Mouse (Mus musculus) forebrain, embryonic 13.5 days (tissue): ENCODE results near the gene Osgep. TPM values are rescaled to one million over a fixed set of nuclear protein-coding genes. Genes with fewer than 3 reads are reported as not detected.
A peak's percentile ranks its signal among the peaks of the same experiment; 100 is the strongest.
"Not testable (repeated sequence)": the region's sequence is repeated elsewhere in the genome, so short reads cannot be mapped to it uniquely, and the experiment has no call there.

ENCODE experiments used
- ATAC-seq: fragments of 200-750 bp; cut with Nextera tagmentation; 2 replicates; pipeline ENCODE4 v1.8.0; 2017
- H3K27ac ChIP-seq: fragments of 300-500 bp; sonication (generic); 2 replicates; pipeline ENCODE4 v1.5.1; 2015; ENCODE audit warnings: inconsistent platforms, mild to moderate bottlenecking, moderate library complexity
- H3K27me3 ChIP-seq: fragments of 300-500 bp; sonication (generic); 2 replicates; pipeline ENCODE4 v1.6.1; 2015; ENCODE audit warnings: mild to moderate bottlenecking, inconsistent platforms
- H3K36me3 ChIP-seq: fragments of 300-500 bp; sonication (generic); 2 replicates; pipeline ENCODE4 v1.6.1; 2015; ENCODE audit warnings: mild to moderate bottlenecking, inconsistent platforms; ENCODE audit not compliant: poor library complexity, severe bottlenecking
- H3K4me1 ChIP-seq: fragments of 300-500 bp; sonication (generic); 2 replicates; pipeline ENCODE4 v1.6.1; 2015; ENCODE audit warnings: inconsistent platforms
- H3K4me2 ChIP-seq: fragments of 300-500 bp; sonication (generic); 2 replicates; pipeline ENCODE4 v1.6.1; 2015; ENCODE audit warnings: inconsistent platforms, mild to moderate bottlenecking, moderate library complexity
- H3K4me3 ChIP-seq: fragments of 300-500 bp; sonication (generic); 2 replicates; pipeline ENCODE4 v1.5.1; 2015; ENCODE audit warnings: mild to moderate bottlenecking, inconsistent platforms
- H3K9ac ChIP-seq: fragments of 300-500 bp; sonication (generic); 2 replicates; pipeline ENCODE4 v1.6.1; 2015; ENCODE audit warnings: mild to moderate bottlenecking, inconsistent platforms
- H3K9me3 ChIP-seq: fragments of 300-500 bp; sonication (generic); replicated peaks from 2 replicates; pipeline ENCODE4 v1.6.1; 2016; ENCODE audit warnings: inconsistent platforms
- WGBS: fragments of 180-500 bp; shearing (Covaris S2); methylation state at CpG from one replicate; pipeline ENCODE4 v1.1.7; 2015; 5-methylcytosine and 5-hydroxymethylcytosine counted together
- polyA plus RNA-seq: library from polyadenylated mRNA; unstranded; fragments of >200 nt; fragmentation: Nextera tagmentation; extraction: Ambion mirVana; gene quantifications from 2 replicates; pipeline ENCODE4 v1.2.1, GENCODE M21; 2015

Osgep gene
- polyA plus RNA-seq, 1 experiment from 2014 or later: 150 TPM

GRCm38 (mm10) chr14:50955942-50956508, 31.3 kb upstream of the Osgep start, which contains the start of gene Pnp2:
Gene Pnp2, plus strand, starts transcription at chr14:50955992.
- peak within 1 kb of the TSS; percentile 51 for H3K4me2 ChIP-seq
- H3K4me1 ChIP-seq, H3K27me3 ChIP-seq, H3K9me3 ChIP-seq, H3K27ac ChIP-seq: not testable (repeated sequence)
- peak within 1 kb of the TSS; percentile 12; the same call in 1 of the 2 replicates for H3K4me3 ChIP-seq
- 4% methylated on average over 19 of the region's 19 CpGs for WGBS
- H3K9ac ChIP-seq: peak within 1 kb of the TSS; percentile 37; the same call in 1 of the 2 replicates
- ATAC-seq: peak; percentile 96
- H3K36me3 ChIP-seq: peaks cover 12% of the 10 kb centered on the region

- ATAC-seq: no peak
These were observed 30.8 kb upstream of the Osgep start for GRCm38 (mm10) chr14:50955487-50955886.

GRCm38 (mm10) chr14:50945526-50945925, 20.8 kb upstream of the Osgep start:
- WGBS: 24% methylated on average over 3 of the region's 3 CpGs
- H3K27me3 ChIP-seq, H3K36me3 ChIP-seq, H3K27ac ChIP-seq, H3K9me3 ChIP-seq, ATAC-seq: not testable (repeated sequence)
- H3K9ac ChIP-seq: peak overlapping the region; percentile 68
- H3K4me2 ChIP-seq: peak overlapping the region; percentile 67
- peak overlapping the region; percentile 49 for H3K4me3 ChIP-seq
- peaks cover 11% of the 10 kb centered on the region for H3K4me1 ChIP-seq

More at GRCm38 (mm10) chr14:50955487-50955886, 30.8 kb upstream of the Osgep start:
- H3K4me2 ChIP-seq: no peak overlapping the region
- no peaks in the 10 kb centered on the region for H3K27me3 ChIP-seq
- H3K4me3 ChIP-seq: no peak overlapping the region
- no peaks in the 10 kb centered on the region for H3K9me3 ChIP-seq
- H3K9ac ChIP-seq: no peak overlapping the region
- peaks cover 14% of the 10 kb centered on the region for H3K36me3 ChIP-seq
- WGBS: 88% methylated on average over 10 of the region's 10 CpGs
- 0 out of 2 replicates have a peak, but pooled peaks cover 2% of the 10 kb centered on the region for H3K4me1 ChIP-seq
- no peak overlapping the region for H3K27ac ChIP-seq

GRCm38 (mm10) chr14:50945081-50945480, 20.4 kb upstream of the Osgep start:
- ATAC-seq: not testable (repeated sequence)

GRCm38 (mm10) chr14:50944668-50945033, 20.0 kb upstream of the Osgep start:
- Histone ChIP-seq H3K4me2 (peak overlapping the region; percentile 67), H3K4me3 (peak overlapping the region; percentile 49), H3K27ac (peak overlapping the region; percentile 82), H3K9ac (peak overlapping the region; percentile 68), H3K4me1 (peaks cover 11% of the 10 kb centered on the region)
- not testable (repeated sequence) for H3K36me3 ChIP-seq, H3K9me3 ChIP-seq, H3K27me3 ChIP-seq
- peak; percentile 98 for ATAC-seq
- WGBS: under 1% methylated on average over 15 of the region's 15 CpGs

More at GRCm38 (mm10) chr14:50945081-50945480, 20.4 kb upstream of the Osgep start:
- Histone ChIP-seq H3K27ac (peak overlapping the region; percentile 82), H3K4me2 (peak overlapping the region; percentile 67), H3K4me1 (peaks cover 11% of the 10 kb centered on the region), H3K4me3 (peak overlapping the region; percentile 49), H3K9ac (peak overlapping the region; percentile 68)
- H3K27me3 ChIP-seq, H3K36me3 ChIP-seq, H3K9me3 ChIP-seq: not testable (repeated sequence)
- WGBS: 8% methylated on average over 6 of the region's 6 CpGs

GRCm38 (mm10) chr14:50943932-50944667, 19.4 kb upstream of the Osgep start, which contains the start of gene Gm49342:
Gene Gm49342, plus strand, starts transcription at chr14:50944517.
- WGBS: 16% methylated on average over 31 of the region's 31 CpGs
- Histone ChIP-seq H3K27ac (peak within 1 kb of the TSS; percentile 82), H3K9me3 (no peaks in the 10 kb centered on the region), H3K4me2 (peak within 1 kb of the TSS; percentile 67), H3K36me3 (no peaks in the 10 kb centered on the region), H3K4me1 (peaks cover 11% of the 10 kb centered on the region), H3K4me3 (peak within 1 kb of the TSS; percentile 49), H3K9ac (peak within 1 kb of the TSS; percentile 68), H3K27me3 (no peaks in the 10 kb centered on the region)
- peak; percentile 98 for ATAC-seq

GRCm38 (mm10) chr14:50938940-50939339, 14.2 kb upstream of the Osgep start:
- no peaks in the 10 kb centered on the region for H3K27me3 ChIP-seq
- H3K36me3 ChIP-seq: no peaks in the 10 kb centered on the region
- H3K9me3 ChIP-seq: no peaks in the 10 kb centered on the region
- H3K9ac ChIP-seq: no peak overlapping the region
- H3K4me3 ChIP-seq: no peak overlapping the region
- no peak overlapping the region for H3K4me2 ChIP-seq
- 0 out of 2 replicates have a peak, but pooled peaks cover 2% of the 10 kb centered on the region for H3K4me1 ChIP-seq
- no peak overlapping the region for H3K27ac ChIP-seq
- 58% methylated on average over 2 of the region's 2 CpGs for WGBS
- no peak for ATAC-seq

GRCm38 (mm10) chr14:50938119-50938908, 13.6 kb upstream of the Osgep start:
- Histone ChIP-seq H3K9me3 (no peaks in the 10 kb centered on the region), H3K9ac (no peak overlapping the region), H3K27ac (no peak overlapping the region), H3K4me1 (no peaks in the 10 kb centered on the region), H3K4me3 (no peak overlapping the region), H3K4me2 (no peak overlapping the region), H3K27me3 (no peaks in the 10 kb centered on the region), H3K36me3 (no peaks in the 10 kb centered on the region)
- WGBS: 88% methylated on average over 3 of the region's 3 CpGs
- no peak for ATAC-seq

- WGBS: 51% methylated on average over 1 of the region's 1 CpGs
These were observed 12.0 kb upstream of the Osgep start for GRCm38 (mm10) chr14:50936649-50937048.

GRCm38 (mm10) chr14:50931493-50932020, 6.9 kb upstream of the Osgep start:
- no peak for ATAC-seq
- Histone ChIP-seq H3K9ac (peak overlapping the region; percentile 65), H3K27me3 (no peaks in the 10 kb centered on the region), H3K4me1 (peaks cover 31% of the 10 kb centered on the region), H3K9me3 (no peaks in the 10 kb centered on the region), H3K4me3 (peak overlapping the region; percentile 97), H3K27ac (peak overlapping the region; percentile 85), H3K4me2 (peak overlapping the region; percentile 68), H3K36me3 (peaks cover 30% of the 10 kb centered on the region)
- 11% methylated on average over 12 of the region's 12 CpGs for whole genome bisulfite sequencing

More at GRCm38 (mm10) chr14:50936649-50937048, 12.0 kb upstream of the Osgep start:
- Histone ChIP-seq H3K27ac (no peak overlapping the region), H3K4me2 (no peak overlapping the region), H3K36me3 (no peaks in the 10 kb centered on the region), H3K4me3 (no peak overlapping the region), H3K9me3 (no peaks in the 10 kb centered on the region), H3K4me1 (peaks cover 3% of the 10 kb centered on the region), H3K27me3 (no peaks in the 10 kb centered on the region), H3K9ac (no peak overlapping the region)
- no peak for ATAC-seq

GRCm38 (mm10) chr14:50930754-50931492, 6.2 kb upstream of the Osgep start, which contains the start of the genes Pip4p1 and Pnp:
Gene Pip4p1, minus strand, starts transcription at chr14:50930856.
Gene Pnp, plus strand, starts transcription at chr14:50931082.
- Histone ChIP-seq H3K27ac (peak within 1 kb of the TSS; percentile 85), H3K4me3 (peak within 1 kb of the TSS; percentile 97), H3K36me3 (peaks cover 37% of the 10 kb centered on the region), H3K4me1 (peaks cover 38% of the 10 kb centered on the region), H3K27me3 (no peaks in the 10 kb centered on the region), H3K9me3 (no peaks in the 10 kb centered on the region), H3K4me2 (peak within 1 kb of the TSS; percentile 77), H3K9ac (peak within 1 kb of the TSS; percentile 99)
- peak; percentile 99 for ATAC-seq
- under 1% methylated on average over 67 of the region's 68 CpGs for WGBS
